Mouse (Mus musculus): ENCODE results near the gene Olfr1394. TPM values are rescaled to one million over a fixed set of nuclear protein-coding genes. Genes with fewer than 3 reads are reported as not detected.
A peak's percentile ranks its signal among the peaks of the same experiment; 100 is the strongest.
"Not testable (repeated sequence)": the region's sequence is repeated elsewhere in the genome, so short reads cannot be mapped to it uniquely, and the experiment has no call there.

The Olfr1394 gene
- polyA plus RNA-seq, 1 experiment = not detected

DNA sequence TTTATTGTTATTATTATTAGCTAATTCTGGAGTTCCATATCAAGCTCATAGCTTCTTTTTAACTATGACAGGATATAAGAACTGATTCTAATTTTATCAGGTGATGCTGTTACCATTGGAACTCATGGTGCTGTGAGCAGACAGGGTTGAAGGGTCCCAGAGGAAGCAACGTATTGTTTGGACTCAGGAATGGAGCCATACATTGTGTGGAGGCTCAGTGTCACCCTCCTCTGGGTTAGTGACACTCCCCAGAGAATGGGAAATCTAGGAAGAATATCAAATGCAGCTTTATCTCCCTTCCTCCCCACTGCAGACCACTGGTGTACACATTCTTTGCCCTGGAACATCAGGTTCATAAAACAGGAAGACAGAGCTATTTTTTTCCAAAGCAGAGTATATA lies 29.0 kb downstream of the Olfr1394 start:
- WGBS = 60% methylated on average over 1 of the region's 1 CpGs
- H3K27ac ChIP-seq (ENCODE audit: control insufficient read depth, insufficient read depth, low read depth, low read length, poor library complexity) = no peak overlapping the region
- TF ChIP-seq POLR2A (IDR thresholded peaks at IDR 0.05; ENCODE audit: borderline replicate concordance, control insufficient read depth, low read depth, low read length) (no peak), CTCF (IDR thresholded peaks at IDR 0.05; ENCODE audit: control insufficient read depth, insufficient read depth, low read length) (no peak)
- H3K4me3 ChIP-seq (replicated peaks; ENCODE audit: control insufficient read depth, low read depth, low read length) = no peak overlapping the region
- H3K4me1 ChIP-seq (ENCODE audit: control insufficient read depth, insufficient read depth, low read length) = no peaks in the 10 kb centered on the region; the same call in 1 of the 2 replicates

GRCm38 (mm10) chr11:49186452-49186851 lies 32.3 kb downstream of the Olfr1394 start:
- Histone ChIP-seq H3K4me1 (ENCODE audit: control insufficient read depth, insufficient read depth, low read length) (no peaks in the 10 kb centered on the region), H3K4me3 (replicated peaks; ENCODE audit: control insufficient read depth, low read depth, low read length) (no peak overlapping the region), H3K27ac (ENCODE audit: control insufficient read depth, insufficient read depth, low read depth, low read length, poor library complexity) (no peak overlapping the region)
- 72% methylated on average over 6 of the region's 6 CpGs for WGBS
- TF ChIP-seq POLR2A (IDR thresholded peaks at IDR 0.05; ENCODE audit: borderline replicate concordance, control insufficient read depth, low read depth, low read length) (no peak), CTCF (IDR thresholded peaks at IDR 0.05; ENCODE audit: control insufficient read depth, insufficient read depth, low read length) (no peak)

- no peak for TF ChIP-seq POLR2A (IDR thresholded peaks at IDR 0.05; ENCODE audit: borderline replicate concordance, control insufficient read depth, low read depth, low read length)
- TF ChIP-seq CTCF (IDR thresholded peaks at IDR 0.05; ENCODE audit: control insufficient read depth, insufficient read depth, low read length) = no peak
- no peaks in the 10 kb centered on the region for H3K4me1 ChIP-seq (ENCODE audit: control insufficient read depth, insufficient read depth, low read length)
- 56% methylated on average over 8 of the region's 8 CpGs for WGBS
- H3K27ac ChIP-seq (ENCODE audit: control insufficient read depth, insufficient read depth, low read depth, low read length, poor library complexity) = no peak within 1 kb of the TSS
- no peak within 1 kb of the TSS for H3K4me3 ChIP-seq (replicated peaks; ENCODE audit: control insufficient read depth, low read depth, low read length)
Observed at GRCm38 (mm10) chr11:49186955-49187488, 32.8 kb downstream of the Olfr1394 start, which contains the start of gene Btnl9. Btnl9 (minus strand) TSS chr11:49187159.

GRCm38 (mm10) chr11:49187701-49188100 lies 33.5 kb downstream of the Olfr1394 start:
- TF ChIP-seq POLR2A (IDR thresholded peaks at IDR 0.05; ENCODE audit: borderline replicate concordance, control insufficient read depth, low read depth, low read length) = no peak
- no peak for TF ChIP-seq CTCF (IDR thresholded peaks at IDR 0.05; ENCODE audit: control insufficient read depth, insufficient read depth, low read length)

GRCm38 (mm10) chr11:49189737-49190136 lies 35.6 kb downstream of the Olfr1394 start:
- TF ChIP-seq POLR2A (IDR thresholded peaks at IDR 0.05; ENCODE audit: borderline replicate concordance, control insufficient read depth, low read depth, low read length) (no peak), CTCF (IDR thresholded peaks at IDR 0.05; ENCODE audit: control insufficient read depth, insufficient read depth, low read length) (peak; percentile 49)
- no peaks in the 10 kb centered on the region for H3K4me1 ChIP-seq (ENCODE audit: control insufficient read depth, insufficient read depth, low read length)
- 2% methylated on average over 7 of the region's 7 CpGs for WGBS
- H3K4me3 ChIP-seq (replicated peaks; ENCODE audit: control insufficient read depth, low read depth, low read length) = no peak overlapping the region
- H3K27ac ChIP-seq (ENCODE audit: control insufficient read depth, insufficient read depth, low read depth, low read length, poor library complexity) = no peak overlapping the region

More at GRCm38 (mm10) chr11:49187701-49188100, 33.5 kb downstream of the Olfr1394 start:
- WGBS = 86% methylated on average over 10 of the region's 10 CpGs
- Histone ChIP-seq H3K4me1 (ENCODE audit: control insufficient read depth, insufficient read depth, low read length) (no peaks in the 10 kb centered on the region), H3K27ac (ENCODE audit: control insufficient read depth, insufficient read depth, low read depth, low read length, poor library complexity) (no peak overlapping the region), H3K4me3 (replicated peaks; ENCODE audit: control insufficient read depth, low read depth, low read length) (no peak overlapping the region)

DNA sequence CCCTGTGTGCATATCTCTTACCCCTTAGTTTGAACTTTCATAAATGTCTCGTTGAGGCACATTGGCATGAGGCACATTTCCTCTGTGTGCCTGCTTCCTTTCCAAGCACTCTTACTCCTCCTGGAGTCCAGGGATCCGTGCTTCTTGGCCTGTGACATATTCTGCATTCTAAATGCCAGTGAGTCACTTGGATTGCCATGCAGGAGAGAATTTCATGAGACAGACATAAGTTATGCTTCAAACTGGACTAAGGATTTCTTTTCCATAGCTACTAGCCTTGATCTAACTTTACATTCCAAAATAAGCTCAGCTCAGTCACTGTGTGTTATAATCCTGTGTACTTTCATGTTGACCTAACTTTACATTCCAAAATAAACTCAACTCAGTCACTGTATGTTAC lies 36.9 kb downstream of the Olfr1394 start:
- TF ChIP-seq POLR2A (IDR thresholded peaks at IDR 0.05; ENCODE audit: borderline replicate concordance, control insufficient read depth, low read depth, low read length) = no peak
- TF ChIP-seq CTCF (IDR thresholded peaks at IDR 0.05; ENCODE audit: control insufficient read depth, insufficient read depth, low read length) = no peak
- H3K4me1 ChIP-seq (ENCODE audit: control insufficient read depth, insufficient read depth, low read length) = no peaks in the 10 kb centered on the region; the same call in 1 of the 2 replicates
- 62% methylated on average over 2 of the region's 2 CpGs for WGBS
- no peak overlapping the region for H3K27ac ChIP-seq (ENCODE audit: control insufficient read depth, insufficient read depth, low read depth, low read length, poor library complexity)
- no peak overlapping the region for H3K4me3 ChIP-seq (replicated peaks; ENCODE audit: control insufficient read depth, low read depth, low read length)

DNA sequence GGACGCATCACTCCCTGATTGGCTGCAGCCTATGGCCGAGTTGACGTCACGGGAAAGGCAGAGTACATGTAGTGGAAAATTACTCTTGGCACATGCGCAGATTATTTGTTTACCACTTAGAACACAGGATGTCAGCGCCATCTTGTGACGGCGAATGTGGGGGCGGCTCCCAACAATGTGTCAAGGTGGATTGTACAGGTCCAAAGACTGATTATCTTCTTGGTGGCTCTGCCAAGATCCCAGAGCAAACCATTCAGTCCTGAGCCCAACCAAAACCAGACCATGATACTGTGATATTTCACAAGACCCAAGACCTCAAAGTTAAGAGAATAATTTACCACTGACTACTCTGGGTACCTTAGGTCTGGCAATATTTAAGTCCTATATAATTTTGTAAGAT lies 40.6 kb downstream of the Olfr1394 start:
- H3K4me3 ChIP-seq (replicated peaks; ENCODE audit: control insufficient read depth, low read depth, low read length); H3K27ac ChIP-seq (ENCODE audit: control insufficient read depth, insufficient read depth, low read depth, low read length, poor library complexity); H3K4me1 ChIP-seq (ENCODE audit: control insufficient read depth, insufficient read depth, low read length): not testable (repeated sequence)
- WGBS = 85% methylated on average over 9 of the region's 9 CpGs

DNA sequence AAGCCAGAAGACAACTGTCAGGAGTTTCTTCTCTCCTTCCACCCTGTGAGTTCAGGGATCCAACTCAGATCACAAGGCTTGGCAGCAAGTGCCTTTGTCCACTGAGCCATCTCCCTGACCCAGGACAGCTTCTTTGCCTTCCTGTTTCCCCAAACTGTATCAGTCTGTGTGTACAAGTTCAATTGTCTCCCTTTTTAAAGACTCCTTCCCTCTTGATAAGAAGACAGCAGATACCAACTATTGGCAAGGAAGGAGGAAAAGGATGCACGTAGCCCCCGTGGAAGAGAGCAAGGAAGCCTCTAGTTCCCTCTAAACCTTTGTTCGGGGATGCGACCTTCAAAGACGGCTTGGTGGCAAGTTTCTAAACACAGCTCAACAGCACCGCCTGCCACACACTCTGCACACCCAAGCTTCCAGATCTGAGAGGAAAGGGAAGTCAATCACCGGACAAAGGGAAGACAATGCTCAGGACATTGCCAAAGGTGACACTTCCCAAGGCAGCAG lies 41.7 kb downstream of the Olfr1394 start:
- 32% methylated on average over 7 of the region's 7 CpGs for WGBS
- TF ChIP-seq POLR2A (IDR thresholded peaks at IDR 0.05; ENCODE audit: borderline replicate concordance, control insufficient read depth, low read depth, low read length) (no peak), CTCF (IDR thresholded peaks at IDR 0.05; ENCODE audit: control insufficient read depth, insufficient read depth, low read length) (no peak)
- no peak overlapping the region for H3K4me3 ChIP-seq (replicated peaks; ENCODE audit: control insufficient read depth, low read depth, low read length)
- no peaks in the 10 kb centered on the region; the same call in 1 of the 2 replicates for H3K4me1 ChIP-seq (ENCODE audit: control insufficient read depth, insufficient read depth, low read length)
- no peak overlapping the region for H3K27ac ChIP-seq (ENCODE audit: control insufficient read depth, insufficient read depth, low read depth, low read length, poor library complexity)

DNA sequence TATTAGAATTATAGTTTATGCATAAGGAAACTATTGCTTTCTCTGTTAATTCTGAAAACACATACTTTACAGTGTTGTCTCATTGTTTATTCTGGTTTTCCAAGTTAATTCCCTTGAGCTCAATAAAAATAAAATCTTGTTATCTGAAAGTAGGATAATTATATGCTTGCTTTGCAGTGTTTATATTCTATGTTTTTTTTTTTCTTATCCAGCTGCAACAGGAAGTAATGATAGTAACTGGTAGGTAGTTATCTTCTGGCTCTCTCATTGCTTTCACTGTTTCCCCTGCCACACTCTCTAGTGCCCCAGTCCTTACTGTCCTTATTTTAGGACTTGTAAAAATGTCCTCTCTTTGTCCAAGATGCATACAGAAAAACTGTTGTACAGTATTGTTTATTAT lies 46.5 kb downstream of the Olfr1394 start:
- no peak overlapping the region for H3K4me3 ChIP-seq (replicated peaks; ENCODE audit: control insufficient read depth, low read depth, low read length)
- H3K27ac ChIP-seq (ENCODE audit: control insufficient read depth, insufficient read depth, low read depth, low read length, poor library complexity) = no peak overlapping the region
- H3K4me1 ChIP-seq (ENCODE audit: control insufficient read depth, insufficient read depth, low read length) = no peaks in the 10 kb centered on the region; the same call in 1 of the 2 replicates
- no peak for TF ChIP-seq CTCF (IDR thresholded peaks at IDR 0.05; ENCODE audit: control insufficient read depth, insufficient read depth, low read length)
- TF ChIP-seq POLR2A (IDR thresholded peaks at IDR 0.05; ENCODE audit: borderline replicate concordance, control insufficient read depth, low read depth, low read length) = no peak
